Mouse (Mus musculus) cerebellum, adult 9-10 months (tissue): ENCODE measurements around the gene Tmem206.

Experiments used
- DNase-seq: peaks from one replicate; pipeline ENCODE4 v3.0.0; 2022

Gene Tmem206

DNA sequence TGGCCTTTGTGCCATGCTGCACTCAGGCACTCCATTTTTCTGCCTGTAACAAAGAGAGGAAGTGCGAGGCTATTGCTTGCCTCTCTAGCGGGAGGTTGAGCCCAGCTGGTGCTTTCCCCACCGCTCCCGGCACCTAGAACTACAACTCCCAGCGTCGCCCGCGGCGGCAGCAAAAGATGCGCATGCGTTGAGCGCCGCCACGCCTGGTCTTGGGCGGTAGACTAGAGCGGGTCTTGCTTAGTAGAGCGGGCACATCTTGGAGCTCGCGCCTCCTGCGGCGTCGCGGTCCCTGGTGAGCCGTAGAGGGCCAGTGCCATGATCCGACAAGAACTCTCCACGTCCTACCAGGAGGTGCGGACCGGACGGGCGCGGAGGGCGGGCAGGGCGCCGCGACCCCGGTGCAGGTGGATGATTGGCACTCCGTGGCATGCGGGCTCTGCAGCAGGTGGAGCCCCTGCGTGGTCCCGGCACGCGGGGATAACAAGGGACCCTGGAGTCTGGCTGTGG is at the start of gene Tmem206:
Gene Tmem206 (plus strand): TSS at position 187 of the 507 bp plus-strand sequence.
- DNase-seq: peak; percentile 93

DNA sequence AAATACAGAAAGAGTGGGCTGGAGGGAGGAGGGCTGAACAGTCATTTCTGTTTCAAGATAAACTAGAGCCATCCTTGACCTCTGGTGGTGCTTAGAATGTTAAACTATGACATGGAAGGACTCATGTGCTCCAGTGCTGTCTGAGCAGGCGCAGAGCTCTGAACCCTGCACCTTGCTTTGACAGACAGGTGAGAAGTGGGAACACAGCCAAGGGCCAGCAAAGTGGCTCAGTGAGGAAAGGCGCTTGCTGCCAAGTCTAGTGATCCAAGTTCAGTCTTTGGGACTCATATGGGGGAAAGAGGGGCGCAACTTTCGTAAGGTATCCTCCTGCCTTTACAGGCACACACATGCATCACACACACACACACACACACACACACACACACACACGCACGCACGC is 49.5 kb upstream of the Tmem206 start:
- DNase-seq: no peak

DNA sequence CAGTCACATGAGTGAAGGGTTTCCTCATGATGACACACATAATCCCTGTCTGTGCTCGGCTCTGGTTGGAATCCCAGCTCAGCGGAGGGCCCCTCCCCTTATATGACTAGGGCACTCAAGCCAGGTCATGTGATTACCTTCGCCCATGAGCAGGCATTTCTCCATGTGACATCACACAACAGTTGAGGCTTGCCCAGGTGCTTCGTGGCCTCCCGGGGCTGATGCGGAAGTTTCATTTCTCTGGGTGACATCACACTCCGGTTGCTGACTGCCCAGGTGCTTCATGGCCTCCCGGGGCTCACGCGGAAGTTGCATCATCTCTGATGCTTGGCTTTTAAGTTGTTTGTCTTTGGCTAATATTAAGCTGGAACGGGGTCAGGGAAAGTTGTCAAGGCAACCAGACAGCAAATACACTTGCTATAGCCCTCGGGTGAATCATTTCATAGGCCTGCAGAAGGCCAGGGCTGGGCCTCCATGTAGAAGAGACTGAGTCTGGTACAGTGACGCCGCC is 48.1 kb upstream of the Tmem206 start:
- DNase-seq: no peak

DNA sequence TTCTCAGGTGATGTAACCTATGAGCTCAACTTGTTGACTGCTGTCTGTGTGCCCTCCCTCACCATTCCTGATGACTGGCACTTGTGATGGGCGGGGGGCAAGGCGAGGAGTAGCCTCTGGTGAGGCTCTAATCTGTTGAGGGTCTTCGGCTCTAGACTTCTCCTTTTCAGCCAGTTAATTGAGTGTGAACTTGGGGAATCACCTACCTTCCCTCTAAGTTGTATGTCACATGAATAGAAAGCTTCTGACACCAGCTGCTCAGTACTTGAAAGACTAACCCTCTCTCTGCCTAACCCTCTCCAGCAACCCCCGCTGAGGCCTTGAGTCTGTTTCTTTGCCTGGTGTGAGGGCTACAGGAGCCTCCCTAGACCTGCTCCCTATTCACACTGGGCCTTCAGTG is 47.4 kb upstream of the Tmem206 start:
- no peak for DNase-seq

DNA sequence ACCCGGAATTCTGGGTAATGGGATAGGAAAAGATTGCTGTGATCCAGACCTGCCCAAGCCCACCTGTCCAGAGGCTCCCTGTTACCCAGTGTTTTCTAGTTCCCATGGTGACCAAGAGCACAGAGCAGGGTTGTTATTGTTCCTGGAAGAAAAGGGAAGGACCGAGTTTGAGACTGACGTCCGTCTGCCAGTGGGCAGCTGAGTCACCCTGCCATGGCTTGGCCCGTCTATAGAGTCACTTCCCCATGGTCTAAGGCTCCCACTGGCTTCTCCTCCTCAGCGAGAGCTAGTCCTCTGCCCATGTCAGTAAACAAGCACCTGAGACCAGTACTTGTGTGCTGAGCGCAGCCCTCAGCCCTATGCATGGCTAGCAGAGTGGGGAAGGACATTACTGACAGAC is 44.5 kb upstream of the Tmem206 start:
- DNase-seq: no peak

DNA sequence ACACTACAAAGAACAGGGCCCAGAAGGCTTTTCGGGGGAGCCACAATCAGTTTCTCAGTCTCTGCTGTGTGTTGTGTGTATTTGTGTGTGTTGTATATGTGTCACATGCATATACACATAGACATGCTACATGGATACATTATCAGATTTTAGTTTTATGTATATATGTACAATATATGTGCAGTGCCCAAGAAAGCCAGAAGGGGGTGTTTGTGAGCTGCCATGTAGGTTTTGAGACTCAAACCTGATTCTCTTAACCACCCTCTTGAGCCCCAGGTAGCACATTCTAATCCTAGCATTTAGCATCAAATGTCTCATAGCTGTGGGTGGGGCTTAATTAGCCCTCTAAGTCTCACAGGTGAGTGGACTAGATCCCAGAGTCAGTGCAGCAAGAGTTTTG is 43.4 kb upstream of the Tmem206 start:
- DNase-seq: no peak

DNA sequence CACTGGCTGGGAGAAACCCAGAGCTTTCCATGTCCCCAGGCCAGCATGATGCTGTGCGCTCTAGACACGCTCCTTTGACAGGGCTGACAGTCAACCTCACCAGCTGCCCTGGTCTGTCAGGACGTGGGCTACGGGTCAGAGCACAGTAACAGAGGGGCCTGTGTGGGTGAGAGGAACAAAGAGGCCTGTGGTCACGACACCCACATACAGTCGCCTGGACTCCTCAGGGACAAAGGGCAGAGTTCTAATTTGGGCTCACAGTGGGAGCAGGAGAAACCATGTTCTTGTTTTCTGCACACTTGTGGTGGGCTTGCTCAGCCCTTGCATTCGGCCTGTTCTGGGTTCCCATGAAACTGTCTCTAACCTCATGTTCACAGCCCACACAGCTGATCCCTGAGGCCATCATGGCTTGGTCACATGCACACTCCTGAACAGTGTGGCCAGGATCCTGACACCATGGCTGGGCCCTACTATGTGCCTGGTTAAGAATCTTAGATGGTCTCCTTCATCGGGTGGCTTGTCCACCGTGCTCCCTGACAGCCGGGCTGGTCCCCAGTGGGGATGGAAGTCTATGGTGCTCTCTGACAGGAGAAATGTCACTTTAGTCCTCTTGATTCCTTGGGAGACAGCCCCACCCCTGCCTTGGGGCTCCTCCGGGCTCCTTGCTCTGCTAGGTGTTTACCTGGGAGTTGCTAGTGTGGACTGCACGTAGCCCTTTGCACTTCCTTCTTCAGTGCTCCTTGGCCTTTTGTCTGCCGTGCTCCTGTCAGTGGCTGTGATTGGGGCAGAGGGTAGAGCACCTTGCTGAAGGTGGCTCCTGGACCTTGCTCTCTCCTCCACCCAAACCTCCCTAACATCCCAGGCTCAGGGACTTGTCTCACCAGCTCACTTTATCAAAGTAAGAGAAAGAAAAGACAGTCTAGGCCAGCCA is 42.3 kb upstream of the Tmem206 start:
- no peak for DNase-seq

DNA sequence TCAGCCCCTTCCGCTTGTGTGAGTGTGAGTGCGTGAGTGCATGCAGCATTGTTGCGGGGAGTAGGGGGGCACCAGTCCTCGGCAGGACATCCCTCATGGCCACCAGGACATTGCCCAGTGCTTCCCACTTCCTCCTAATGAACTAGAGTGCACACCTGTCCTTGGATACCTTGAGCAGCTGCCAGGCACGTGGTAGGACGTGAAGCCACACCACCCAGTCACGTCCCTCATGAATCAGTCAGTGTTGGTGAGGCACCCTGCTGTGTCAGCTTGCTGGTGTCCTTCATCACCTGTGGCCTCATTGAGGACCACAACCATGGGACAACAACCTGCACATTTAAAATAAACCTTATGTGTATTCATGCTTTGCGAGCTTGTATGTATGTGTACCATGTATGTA is 41.2 kb upstream of the Tmem206 start:
- no peak for DNase-seq

DNA sequence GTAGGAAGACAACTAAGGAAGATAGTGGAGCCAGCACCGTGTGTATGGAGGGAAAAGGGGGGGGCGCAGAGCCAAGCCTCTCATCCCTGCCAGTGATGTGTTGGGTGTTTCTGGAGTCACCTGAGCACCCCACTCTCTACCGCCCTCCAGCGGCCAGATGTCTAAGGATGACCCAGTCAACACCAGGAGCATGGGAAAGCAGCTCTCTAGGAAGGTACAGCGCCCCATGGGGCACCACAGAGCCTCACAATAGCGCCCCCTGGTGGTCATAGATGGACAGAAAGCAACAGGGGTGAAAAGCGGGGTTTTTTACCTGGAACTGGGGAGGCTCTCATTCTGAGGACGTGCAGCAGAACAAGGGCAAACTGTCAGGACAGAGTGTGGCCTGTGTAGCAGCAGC is 37.0 kb upstream of the Tmem206 start:
- DNase-seq: no peak

DNA sequence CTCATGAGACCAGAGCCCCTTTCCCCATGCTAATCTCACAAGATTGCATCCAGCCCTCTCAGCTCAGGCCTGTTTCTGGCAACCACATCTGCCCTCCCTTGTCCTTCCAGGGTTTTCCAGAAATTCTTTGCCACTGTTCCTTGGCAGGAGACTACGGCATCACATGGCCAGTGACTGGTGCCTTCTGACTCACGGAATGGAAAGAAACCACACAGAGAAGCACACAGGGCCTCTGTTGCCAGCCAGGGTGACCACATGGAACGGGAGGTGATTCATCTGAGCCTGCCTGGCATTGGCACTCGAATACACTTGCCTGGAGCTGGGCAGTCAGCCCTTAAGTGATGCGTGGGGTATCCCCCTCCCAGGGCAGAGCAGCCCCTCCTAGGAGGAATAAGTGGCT is 33.4 kb upstream of the Tmem206 start:
- DNase-seq: peak; percentile 62

DNA sequence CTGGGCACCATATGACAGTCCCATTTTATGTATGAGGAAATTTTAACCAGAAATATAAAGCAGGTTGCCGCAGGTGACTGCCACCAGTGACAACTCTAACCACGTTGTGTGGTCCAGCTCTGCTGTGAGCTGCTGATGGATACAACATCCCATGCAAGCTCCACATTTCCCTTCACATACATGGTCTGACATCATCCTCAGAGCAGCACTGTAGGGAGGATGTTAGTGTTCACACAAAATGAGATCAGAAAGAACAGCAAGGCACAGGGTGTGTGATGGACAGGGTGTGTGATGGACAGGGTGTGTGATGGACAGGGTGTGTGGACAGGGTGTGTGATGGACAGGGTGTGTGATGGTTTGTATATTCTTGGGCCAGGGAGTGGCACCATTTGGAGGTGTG is 32.7 kb upstream of the Tmem206 start:
- no peak for DNase-seq

DNA sequence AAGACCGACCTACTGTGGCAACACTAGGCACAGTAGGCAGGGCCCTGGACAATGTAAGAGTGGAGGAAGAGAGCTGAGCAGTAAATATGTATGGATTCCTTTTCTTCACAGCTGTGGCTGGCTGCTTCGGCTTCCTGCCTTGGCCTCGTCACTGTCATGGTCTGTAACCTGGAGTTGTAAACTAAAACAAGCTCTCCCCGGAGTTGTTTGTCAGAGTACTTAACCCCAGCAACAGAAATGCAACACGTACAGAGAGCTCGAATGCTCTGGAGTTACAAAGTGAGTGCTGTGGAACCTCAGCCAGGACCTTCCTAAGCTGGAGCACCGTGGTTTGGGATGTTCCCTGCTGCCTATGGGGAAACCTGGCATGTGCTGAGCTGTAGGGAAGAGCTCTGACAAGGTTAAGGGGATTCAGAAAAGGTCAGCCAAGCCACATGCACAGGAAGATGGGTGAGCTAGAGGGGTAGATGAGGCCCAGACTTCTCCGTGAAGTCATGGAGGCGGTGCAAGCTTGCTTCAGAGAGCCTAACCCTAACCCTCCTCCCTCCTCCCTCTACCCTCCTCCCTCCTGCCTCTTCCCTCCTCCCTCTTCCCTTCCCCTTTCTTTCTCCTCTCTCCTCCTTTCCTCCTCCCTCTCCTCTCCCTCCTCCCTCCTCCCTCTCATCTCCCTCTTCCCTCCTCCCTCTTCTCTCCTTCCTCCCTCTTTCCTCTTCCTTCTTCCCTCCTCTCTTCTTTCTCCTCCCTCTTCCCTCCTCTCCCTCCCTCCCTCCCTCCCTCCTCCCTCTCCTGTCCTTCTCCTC is 31.5 kb upstream of the Tmem206 start:
- no peak for DNase-seq

DNA sequence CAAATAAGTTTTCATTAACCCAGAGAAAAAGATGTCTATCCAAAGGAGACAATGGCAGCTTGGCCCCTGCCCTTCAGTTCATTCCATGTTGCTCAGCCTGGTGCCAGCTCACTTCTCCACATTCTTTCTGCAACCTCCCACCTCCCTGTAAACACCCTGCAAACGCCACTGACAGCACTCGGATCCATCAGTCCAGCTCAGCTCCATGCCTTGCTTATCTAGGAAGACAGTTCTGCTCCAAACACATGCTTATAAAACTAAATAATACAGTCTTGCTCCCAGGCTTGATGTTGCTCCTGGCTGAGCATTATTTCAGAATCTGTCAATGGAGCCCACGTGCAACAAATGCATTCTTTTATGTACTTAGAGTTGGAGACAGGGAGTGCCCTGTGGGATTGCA is 29.9 kb upstream of the Tmem206 start:
- no peak for DNase-seq

DNA sequence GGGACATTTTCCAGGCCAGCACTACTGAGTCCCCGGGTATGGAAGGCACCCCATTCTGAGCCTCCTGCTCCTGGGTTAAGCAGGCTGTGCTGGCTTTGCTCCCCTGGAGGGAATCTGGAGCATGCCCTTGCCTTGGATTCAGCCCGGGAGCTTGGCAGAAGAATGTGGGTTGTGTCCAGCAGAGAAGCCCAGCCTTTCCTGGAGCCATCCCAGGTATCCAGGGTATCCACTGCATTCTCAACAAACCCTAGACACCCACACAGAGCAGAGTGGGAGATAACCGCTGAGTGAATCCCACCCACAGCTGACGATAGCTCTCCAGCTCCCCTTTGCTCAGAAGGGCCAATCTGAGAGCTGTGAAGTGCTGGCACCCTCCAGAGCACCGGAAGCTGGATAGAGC is 29.3 kb upstream of the Tmem206 start:
- DNase-seq: no peak

DNA sequence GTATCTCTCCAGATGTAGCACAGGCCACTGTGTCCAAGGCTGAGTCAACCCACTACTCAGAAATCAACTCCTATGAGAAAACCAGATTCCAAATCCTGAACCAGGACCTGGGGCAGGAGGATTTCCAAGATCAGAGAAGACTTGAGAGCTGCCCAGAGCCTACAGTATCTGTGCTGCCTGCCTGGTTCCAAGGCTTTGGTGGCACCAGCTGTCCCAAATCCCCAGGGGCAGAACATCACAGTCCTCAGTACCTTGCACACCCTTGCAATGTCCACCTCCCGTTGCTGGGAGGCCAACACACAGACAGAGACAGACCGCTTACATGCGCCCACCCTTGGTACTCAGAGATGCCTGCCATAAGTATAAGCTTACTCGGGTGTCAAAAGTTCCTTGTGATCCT is 27.4 kb upstream of the Tmem206 start:
- DNase-seq: no peak

DNA sequence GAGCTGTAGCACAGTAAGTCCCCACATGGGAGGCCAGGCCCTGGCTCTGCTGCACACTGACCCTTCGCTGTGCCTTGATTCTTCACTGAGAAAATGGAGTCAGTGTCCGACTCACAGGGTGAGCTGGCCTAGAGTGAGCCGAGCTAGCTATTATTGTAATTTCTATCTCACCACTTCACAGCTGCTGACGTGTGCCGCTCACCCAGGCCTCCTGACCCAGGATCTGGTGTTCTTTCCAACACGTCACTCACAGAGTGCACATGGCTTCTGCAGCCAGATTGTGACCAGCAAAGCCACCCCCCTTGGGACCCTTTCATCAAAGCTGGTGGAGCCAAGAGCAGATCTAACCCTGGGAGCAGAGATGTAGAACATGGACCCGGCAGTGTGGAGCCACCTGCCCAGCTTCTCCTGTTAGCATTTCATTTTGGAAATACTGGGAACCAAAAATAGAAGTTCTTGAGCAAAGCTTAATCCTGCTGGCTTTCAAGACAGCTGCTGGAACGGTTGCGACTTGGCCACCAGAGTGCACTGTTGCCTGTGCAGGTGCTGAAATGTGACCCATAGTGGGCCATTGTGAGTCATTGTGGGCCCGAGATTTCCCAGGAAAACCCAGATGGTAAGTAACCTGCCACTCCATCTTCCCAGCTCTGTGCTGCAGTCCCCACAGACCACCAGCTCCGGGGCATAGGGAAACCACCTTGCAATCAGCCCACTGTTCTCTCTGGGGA is 26.3 kb upstream of the Tmem206 start:
- DNase-seq: no peak

DNA sequence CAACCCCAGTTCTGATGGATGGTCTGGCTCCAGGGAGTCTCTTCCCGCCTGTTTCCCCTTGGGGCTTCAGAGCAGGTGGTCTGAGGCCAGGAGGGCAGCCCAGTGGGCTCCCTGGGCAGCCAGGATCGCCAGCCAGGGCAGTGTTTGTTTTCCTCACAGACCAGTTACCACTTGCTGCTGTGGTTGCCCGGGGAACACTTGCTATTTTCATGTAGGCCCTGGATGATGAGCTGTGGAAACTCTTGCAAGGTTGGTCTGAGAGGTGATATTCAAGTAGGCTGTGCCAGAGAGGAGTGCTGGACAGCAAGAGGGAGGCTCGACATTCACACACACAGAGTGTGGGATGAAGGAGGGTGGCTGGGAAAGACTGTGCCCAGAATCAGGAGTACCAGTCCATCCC is 23.8 kb upstream of the Tmem206 start:
- DNase-seq: no peak

DNA sequence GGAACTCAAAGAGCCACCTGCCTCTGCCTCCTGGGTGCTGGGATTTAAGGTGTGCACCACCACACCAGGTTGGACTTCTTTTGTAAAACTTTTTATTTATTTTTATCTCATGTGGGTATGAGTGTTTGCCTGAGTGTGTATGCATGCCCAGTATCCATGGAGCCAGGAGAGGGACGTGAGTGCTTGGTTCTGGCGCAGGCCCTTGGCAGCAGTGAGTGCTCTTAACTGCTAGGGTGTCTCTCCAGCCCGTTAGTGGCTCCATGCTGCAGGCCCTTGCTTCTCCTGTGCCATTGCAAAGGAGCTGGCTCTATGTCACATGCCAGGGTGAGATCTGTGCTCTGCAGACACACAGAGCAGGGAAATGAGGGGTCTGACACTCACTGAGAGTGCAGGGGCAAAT is 22.0 kb upstream of the Tmem206 start:
- DNase-seq: no peak

DNA sequence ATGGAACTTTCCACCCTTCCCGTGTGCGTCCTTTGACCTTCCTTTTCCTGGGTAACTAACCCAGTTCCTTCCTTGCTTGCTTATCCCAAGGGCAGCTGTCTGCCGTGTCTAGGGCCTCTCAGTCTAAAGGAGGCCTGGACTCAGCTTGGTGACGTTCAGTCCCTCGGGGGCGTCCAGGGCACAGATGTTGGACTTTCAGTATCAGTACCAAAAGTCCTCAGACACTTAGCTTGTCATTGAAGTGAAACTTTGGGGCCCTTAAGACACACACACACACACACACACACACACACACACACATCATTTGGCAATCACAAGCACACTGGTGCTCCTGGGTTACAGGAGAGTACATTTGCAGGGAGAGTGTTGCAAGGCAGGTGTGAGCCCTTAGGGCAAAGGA is 21.5 kb upstream of the Tmem206 start:
- DNase-seq: no peak

DNA sequence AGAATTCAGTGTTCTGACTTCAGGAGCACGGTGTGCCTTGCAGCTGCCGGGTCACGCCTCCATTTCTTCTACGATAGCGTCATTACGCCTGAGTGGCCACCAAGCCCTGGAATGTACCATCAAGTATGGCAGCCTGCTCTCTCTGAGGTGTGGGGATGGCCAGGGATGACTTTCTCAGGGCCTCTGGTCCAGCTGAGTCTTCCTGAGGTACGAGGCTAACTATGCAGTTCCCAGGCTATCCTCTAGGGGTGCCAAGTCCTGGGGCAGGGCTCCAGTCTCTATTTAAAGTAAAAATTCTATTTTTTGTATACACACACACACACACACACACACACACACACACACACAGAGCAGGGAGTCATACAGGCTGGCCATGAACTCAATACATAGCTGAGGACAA is 20.1 kb upstream of the Tmem206 start:
- no peak for DNase-seq

DNA sequence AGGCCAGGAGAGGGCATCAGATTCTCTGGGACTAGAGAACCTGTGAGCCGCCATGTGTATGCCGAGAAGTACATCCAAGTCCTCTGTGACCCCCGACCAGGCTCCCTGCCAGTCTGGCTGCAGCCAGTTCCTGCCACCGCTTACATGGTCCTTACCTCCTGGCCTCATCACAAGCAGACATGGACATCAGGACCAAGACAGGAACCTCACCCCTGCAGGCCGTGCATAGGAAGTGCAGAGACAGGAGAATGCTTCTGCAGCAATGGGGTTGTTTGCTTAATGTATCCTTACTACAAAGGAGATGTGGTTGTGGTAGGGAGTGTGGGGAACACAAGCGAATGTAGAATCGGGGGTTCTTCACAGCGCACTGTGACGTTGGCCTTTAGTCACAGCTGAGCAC is 19.4 kb upstream of the Tmem206 start:
- DNase-seq: no peak

DNA sequence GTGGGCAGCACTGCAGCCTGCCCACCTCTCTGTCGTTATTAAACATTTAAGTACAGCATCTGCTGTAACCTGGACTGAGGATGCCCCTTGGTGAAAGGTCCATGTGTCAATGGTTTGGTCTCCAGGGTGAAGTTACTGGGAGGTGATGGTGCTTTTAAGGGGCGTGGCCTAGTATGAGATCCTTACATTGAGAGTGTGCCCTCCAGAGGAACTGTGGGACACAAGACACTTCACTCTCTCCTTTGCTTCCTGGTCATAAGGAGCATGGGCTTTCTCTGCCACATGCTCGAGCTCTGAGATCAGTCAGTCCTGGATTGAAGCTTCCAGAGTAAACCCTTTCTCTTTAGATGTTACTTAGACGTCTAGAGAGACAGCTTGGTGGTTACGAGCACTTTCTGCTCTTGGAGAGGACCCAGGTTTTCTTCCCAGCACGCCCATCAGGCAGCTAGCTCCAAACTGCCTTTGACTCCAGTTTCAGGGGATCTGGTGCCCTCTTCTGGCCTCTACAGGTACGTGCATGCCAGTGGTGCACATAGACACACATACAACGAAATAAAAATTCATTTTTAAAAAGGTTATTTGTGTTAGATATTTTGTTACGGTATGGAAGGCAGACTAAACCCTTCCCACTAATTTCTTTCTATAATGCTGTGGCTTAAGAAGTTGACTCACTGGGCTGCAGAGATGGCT is 17.8 kb upstream of the Tmem206 start:
- no peak for DNase-seq
